Mouse (Mus musculus) small intestine, adult 2 months (tissue): ENCODE data around the gene Cd83. TPM values are rescaled to one million over a fixed set of nuclear protein-coding genes. Genes with fewer than 3 reads are reported as not detected.

Source experiments
- H3K27ac ChIP-seq: fragments of 200-500 bp; 2 replicates; pipeline ENCODE4 v1.5.1; 2012; ENCODE audit warnings: low read depth, low read length, control low read depth, inconsistent platforms; ENCODE audit not compliant: insufficient read depth
- H3K27me3 ChIP-seq: fragments of 200-500 bp; 2 replicates; pipeline ENCODE4 v1.6.1; 2012; ENCODE audit warnings: mild to moderate bottlenecking, moderate library complexity, low read length, inconsistent platforms; ENCODE audit not compliant: control insufficient read depth, insufficient read depth
- H3K36me3 ChIP-seq: fragments of 200-500 bp; 2 replicates; pipeline ENCODE4 v1.6.1; 2012; ENCODE audit warnings: mild to moderate bottlenecking, low read length, control low read depth, inconsistent platforms; ENCODE audit not compliant: control insufficient read depth, insufficient read depth
- H3K4me1 ChIP-seq: fragments of 200-500 bp; 2 replicates; pipeline ENCODE4 v1.6.1; 2012; ENCODE audit warnings: low read length, inconsistent platforms, mixed read lengths; ENCODE audit not compliant: control insufficient read depth, insufficient read depth, insufficient read length
- H3K4me3 ChIP-seq: fragments of 200-500 bp; 2 replicates; pipeline ENCODE4 v1.5.1; 2012; ENCODE audit warnings: low read depth, mild to moderate bottlenecking, control low read depth, inconsistent platforms, low read length, moderate library complexity
- CTCF ChIP-seq: fragments of 200-500 bp; IDR thresholded peaks from 2 replicates; pipeline ENCODE4 v1.5.1; 2012; ENCODE audit warnings: low read depth, mild to moderate bottlenecking, control low read depth, inconsistent platforms, low read length, moderate library complexity, mixed read lengths; ENCODE audit not compliant: insufficient replicate concordance, insufficient read length; ENCODE audit errors: extremely low read depth
- POLR2A ChIP-seq: fragments of 200-500 bp; IDR thresholded peaks from 2 replicates; pipeline ENCODE4 v1.6.1; 2012; ENCODE audit warnings: low read depth, mild to moderate bottlenecking, control low read depth, inconsistent platforms, low read length, moderate library complexity
- WGBS: fragments of 180-500 bp; shearing (Covaris S2); methylation state at CpG from one replicate; pipeline ENCODE4 v1.1.7; 2018; 5-methylcytosine and 5-hydroxymethylcytosine counted together
- polyA plus RNA-seq: library from polyadenylated mRNA; depleted of rRNA; stranded (reverse); fragments of >200 nt; gene quantifications from 2 replicates; pipeline ENCODE4 v1.2.3, GENCODE M21; 2012

The Cd83 gene
- polyA plus RNA-seq, 1 experiment: 7.1 TPM

DNA sequence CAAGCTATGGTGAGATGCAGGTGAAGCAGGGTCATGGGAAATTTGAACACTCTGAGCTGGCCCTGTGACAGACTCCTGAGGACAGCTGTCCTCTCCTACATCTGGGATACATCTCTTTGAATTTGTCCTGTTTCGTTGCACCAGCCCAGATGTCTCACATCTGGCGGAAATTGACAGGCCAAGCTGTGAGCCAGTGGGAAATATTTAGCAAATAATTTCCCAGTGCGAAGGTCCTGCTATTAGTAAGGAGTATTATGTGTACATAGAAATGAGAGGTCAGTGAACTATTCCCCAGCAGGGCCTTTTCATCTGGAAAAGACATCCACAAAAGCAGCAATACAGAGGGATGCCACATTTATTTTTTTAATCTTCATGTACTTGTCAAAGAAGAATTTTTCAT lies 17.4 kb downstream of the Cd83 start:
- no peaks in the 10 kb centered on the region for H3K27me3 ChIP-seq
- no peak overlapping the region for H3K4me3 ChIP-seq
- TF ChIP-seq CTCF: no peak
- TF ChIP-seq POLR2A: no peak
- 87% methylated on average over 3 of the region's 3 CpGs for WGBS
- H3K36me3 ChIP-seq: no peaks in the 10 kb centered on the region
- no peak overlapping the region for H3K27ac ChIP-seq
- H3K4me1 ChIP-seq: no peaks in the 10 kb centered on the region

DNA sequence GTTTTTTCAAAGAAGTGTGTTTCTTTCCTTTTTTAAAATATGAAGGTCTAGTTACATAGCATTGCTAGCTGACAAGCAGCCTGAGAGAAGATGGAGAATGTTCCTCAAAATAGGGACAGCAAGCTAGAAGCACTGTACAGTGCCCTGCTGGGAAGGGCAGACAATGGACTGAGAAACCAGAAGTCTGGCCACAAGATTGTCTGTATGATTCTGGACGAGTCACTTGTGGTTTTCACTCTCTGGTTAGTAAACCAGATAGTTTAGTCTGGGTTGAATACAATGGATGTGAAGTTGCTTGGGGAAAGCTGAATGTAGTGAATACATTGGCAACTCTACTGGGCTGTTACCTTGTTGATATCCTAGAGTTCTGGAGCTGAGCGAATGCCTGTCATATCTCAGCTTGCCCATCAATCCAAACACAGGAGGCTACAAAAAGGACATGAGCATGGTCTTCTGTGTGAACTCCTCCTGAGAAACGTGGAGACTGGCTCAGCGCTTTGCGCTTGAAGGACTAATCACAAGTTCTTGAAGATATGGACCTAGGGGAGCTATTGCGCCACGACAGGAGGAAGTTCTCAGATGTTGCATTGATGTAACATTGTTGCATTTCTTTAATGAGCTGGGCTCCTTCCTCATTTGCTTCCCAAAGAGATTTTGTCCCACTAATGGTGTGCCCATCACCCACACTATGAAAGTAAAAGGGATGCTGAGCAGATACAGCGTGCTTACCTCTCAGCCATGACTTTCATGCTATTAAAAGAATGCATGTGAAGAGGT lies 18.0 kb downstream of the Cd83 start:
- WGBS: 87% methylated on average over 8 of the region's 8 CpGs
- Histone ChIP-seq H3K27ac (no peak overlapping the region), H3K4me1 (peaks cover 4% of the 10 kb centered on the region; the same call in 1 of the 2 replicates), H3K27me3 (no peaks in the 10 kb centered on the region), H3K4me3 (no peak overlapping the region), H3K36me3 (no peaks in the 10 kb centered on the region)
- TF ChIP-seq CTCF (no peak), POLR2A (no peak)

DNA sequence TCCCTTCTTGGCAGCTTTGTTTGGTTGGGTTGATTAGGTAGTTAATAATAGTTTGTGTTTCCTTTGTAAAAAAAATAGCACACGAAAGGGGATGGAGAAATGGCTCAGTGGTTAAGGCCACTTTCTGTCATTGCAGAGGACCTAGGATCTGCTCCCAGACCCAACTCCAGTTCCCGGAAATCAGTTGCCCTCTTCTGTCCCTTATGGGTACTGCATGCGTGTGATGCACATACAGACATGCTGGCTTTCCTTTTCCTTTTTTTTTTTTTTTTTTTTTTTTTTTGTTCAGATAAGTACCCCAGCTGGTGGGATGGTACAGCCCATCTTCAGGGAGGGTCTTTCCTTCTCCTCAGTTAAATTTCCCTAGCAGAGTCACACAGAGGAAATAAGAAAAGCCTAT lies 20.1 kb downstream of the Cd83 start:
- WGBS: 97% methylated on average over 3 of the region's 3 CpGs
- H3K27ac ChIP-seq: no peak overlapping the region
- H3K27me3 ChIP-seq: no peaks in the 10 kb centered on the region
- TF ChIP-seq CTCF (peak; percentile 34; the same call in 1 of the 2 replicates), POLR2A (no peak)
- no peak overlapping the region for H3K4me3 ChIP-seq
- peaks cover 4% of the 10 kb centered on the region; the same call in 1 of the 2 replicates for H3K4me1 ChIP-seq
- H3K36me3 ChIP-seq: no peaks in the 10 kb centered on the region

DNA sequence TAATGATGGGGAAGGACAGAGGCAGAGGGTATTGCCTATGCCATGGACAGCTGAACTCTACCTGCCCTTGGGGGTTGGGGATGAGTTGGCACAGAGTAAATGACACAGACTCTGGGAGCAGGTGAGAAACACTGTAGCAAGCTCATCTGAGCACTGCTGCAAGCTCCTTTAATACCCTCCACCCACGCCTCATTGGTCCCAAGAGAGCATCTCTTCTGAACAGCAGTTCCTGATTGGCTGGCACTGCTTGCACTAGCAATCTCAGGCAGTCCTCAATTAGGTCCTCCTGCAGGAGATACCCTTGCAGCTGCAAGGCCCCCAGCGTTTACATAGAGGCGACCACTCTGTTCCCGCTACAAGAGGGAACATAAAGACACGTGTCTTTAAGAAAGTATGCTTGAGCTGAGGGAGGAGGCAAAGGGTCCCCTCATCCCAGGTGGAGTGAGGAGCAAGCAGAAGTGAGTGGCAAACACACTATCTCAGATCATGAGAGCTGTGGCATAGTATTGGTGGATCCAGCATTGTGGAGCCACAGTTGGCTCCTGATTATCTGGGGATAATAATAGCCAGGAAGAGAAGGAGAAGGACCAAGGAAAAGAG lies 20.7 kb downstream of the Cd83 start:
- no peak overlapping the region for H3K4me3 ChIP-seq
- no peaks in the 10 kb centered on the region for H3K27me3 ChIP-seq
- 90% methylated on average over 5 of the region's 5 CpGs for WGBS
- H3K36me3 ChIP-seq: no peaks in the 10 kb centered on the region
- H3K27ac ChIP-seq: no peak overlapping the region
- H3K4me1 ChIP-seq: peaks cover 4% of the 10 kb centered on the region; the same call in 1 of the 2 replicates
- TF ChIP-seq POLR2A (no peak), CTCF (no peak)

DNA sequence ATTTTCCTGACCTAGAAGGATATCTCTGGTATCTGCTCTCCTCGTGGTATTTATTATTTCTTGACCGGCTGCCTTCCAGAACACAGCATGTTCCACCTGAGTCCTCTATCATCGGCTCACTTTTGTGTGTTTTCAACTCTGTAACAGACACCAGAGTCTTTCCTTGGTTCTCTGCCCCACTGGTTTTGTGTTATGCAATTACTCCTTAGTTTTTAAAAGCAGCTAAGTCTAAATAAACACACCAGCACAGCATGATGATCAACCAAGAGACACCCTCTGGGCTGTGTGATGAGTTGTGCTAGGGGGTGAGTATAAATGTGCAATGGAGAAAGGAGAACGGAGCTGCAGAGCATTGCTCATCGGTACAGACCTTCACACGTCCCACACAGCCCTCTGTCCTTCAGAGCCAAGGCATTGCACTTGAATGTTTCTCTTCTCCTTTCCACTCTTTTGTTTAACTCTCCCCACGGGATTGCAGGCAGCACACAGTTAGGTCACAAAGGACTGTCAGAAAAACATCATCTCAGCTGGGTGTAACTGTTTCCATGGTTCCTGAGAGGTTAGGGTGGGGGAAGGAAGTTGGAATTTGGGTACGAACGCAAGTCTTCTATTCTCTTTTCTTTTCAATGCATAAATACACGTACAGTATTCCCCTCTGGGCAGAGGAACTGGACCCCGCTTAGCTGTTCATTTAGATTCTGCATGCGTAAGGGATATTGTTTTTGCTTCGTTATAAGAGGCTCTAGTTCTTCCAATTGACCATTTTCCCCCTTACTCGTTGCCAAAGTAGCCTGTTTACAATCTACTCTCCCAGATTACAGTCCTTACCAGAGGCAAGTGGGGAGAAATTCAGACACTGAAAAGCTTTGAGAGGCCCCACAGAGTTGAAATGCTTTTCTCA lies 22.0 kb downstream of the Cd83 start:
- no peaks in the 10 kb centered on the region for H3K27me3 ChIP-seq
- H3K4me3 ChIP-seq: no peak overlapping the region
- 79% methylated on average over 14 of the region's 14 CpGs for WGBS

DNA sequence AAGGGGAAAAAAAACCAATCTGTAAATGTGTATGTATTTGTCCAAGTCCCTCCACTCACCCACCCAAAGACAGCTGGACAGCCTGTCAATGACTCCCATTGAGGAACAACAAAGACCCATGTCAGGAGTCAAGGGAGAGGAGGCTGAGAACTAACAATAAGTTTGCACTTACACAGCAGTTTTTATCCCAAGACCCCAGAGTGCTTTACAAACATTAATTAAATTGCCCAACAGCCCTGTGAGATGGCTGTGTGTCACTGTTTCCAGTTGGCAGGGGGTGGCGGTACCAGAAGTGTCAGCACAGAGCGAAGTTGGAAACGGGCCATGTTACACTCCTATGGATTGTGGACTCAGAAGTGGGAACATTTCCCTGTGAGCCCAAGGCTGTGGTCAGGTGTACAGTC lies 22.7 kb downstream of the Cd83 start:
- TF ChIP-seq CTCF (no peak), POLR2A (no peak)
- WGBS: 36% methylated on average over 3 of the region's 3 CpGs
- no peaks in the 10 kb centered on the region for H3K36me3 ChIP-seq

More for the DNA sequence above, 22.0 kb downstream of the Cd83 start:
- TF ChIP-seq CTCF: no peak
- no peak for TF ChIP-seq POLR2A
- Histone ChIP-seq H3K4me1 (peaks cover 4% of the 10 kb centered on the region; the same call in 1 of the 2 replicates), H3K36me3 (no peaks in the 10 kb centered on the region), H3K27ac (no peak overlapping the region)

More for the DNA sequence above, 22.7 kb downstream of the Cd83 start:
- H3K4me1 ChIP-seq: peaks cover 4% of the 10 kb centered on the region; the same call in 1 of the 2 replicates
- no peak overlapping the region for H3K27ac ChIP-seq
- H3K27me3 ChIP-seq: no peaks in the 10 kb centered on the region
- no peak overlapping the region for H3K4me3 ChIP-seq
